Mouse (Mus musculus): ENCODE data around the gene Spata21. TPM values are rescaled to one million over a fixed set of nuclear protein-coding genes. Genes with fewer than 3 reads are reported as not detected.
A peak's percentile ranks its signal among the peaks of the same experiment; 100 is the strongest.
"Not testable (repeated sequence)": the region's sequence is repeated elsewhere in the genome, so short reads cannot be mapped to it uniquely, and the experiment has no call there.

The Spata21 gene
- polyA plus RNA-seq, 1 experiment from 2014 or later = 0.12 TPM

DNA sequence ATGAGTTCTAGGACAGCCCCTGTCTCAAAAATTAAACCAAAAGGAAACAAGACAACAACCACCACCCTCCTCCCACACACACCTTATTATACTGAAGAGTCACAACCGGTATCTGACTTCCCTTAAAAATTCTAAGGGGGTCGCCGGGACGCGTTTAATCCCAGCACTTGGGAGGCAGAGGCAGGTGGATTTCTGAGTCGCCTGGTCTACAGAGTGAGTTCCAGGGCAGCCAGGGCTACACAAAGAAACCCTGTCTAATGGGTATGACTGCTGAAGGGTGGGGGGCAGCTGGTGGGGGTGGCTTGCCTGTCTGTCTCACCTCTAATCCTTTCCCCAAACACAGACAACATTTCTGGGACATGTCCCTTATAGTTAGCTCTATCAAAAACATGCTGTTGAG lies 52.8 kb downstream of the Spata21 start:
- H3K4me3 ChIP-seq (ENCODE audit: low read depth, low read length) = no peak overlapping the region
- no peak for ATAC-seq
- H3K4me1 ChIP-seq (replicated peaks; ENCODE audit: control insufficient read depth, insufficient read depth, low read length) = peaks cover 8% of the 10 kb centered on the region; the same call in 1 of the 2 replicates
- H3K4me2 ChIP-seq (replicated peaks; ENCODE audit: low read depth) = no peak overlapping the region
- TF ChIP-seq CTCF (IDR thresholded peaks at IDR 0.05; ENCODE audit: low read depth) = no peak
- H3K9me3 ChIP-seq (ENCODE audit: control insufficient read depth) = no peaks in the 10 kb centered on the region
- no peak overlapping the region for H3K9ac ChIP-seq (ENCODE audit: low read depth, low read length)
- WGBS = 95% methylated on average over 6 of the region's 6 CpGs
- H3K36me3 ChIP-seq (ENCODE audit: control insufficient read depth, insufficient read depth) = no peaks in the 10 kb centered on the region
- H3K27me3 ChIP-seq (replicated peaks; ENCODE audit: control insufficient read depth, insufficient read depth, low read length) = no peaks in the 10 kb centered on the region
- H3K27ac ChIP-seq (ENCODE audit: low read depth, low read length) = no peak overlapping the region

DNA sequence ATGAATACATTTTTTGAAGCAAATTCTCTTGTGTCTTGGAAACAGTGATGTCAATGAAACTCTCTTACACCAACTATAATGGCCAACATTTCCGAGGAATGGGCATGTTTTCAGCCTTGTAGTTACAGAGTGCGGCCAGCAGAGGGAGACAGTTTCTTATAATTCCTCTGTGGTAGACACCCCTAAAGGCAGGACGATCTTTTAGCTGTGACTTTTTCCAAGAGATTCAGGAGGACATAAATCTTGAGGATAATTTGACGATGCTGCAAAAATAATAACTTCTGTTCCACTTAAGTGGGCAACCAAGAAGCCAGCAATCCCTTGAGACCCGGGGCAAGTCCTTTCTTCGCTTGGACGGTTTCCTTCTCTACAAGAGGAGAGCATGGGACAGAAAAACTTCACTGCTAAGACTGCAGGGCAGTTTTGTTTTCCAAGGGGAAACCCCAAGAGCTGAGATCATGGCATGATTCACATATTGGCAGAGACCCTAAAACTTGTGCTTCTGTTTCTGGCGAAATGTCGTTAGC lies 54.2 kb downstream of the Spata21 start:
- no peak overlapping the region for H3K27ac ChIP-seq (ENCODE audit: low read depth, low read length)
- peak; percentile 94 for TF ChIP-seq CTCF (IDR thresholded peaks at IDR 0.05; ENCODE audit: low read depth)
- 0 out of 2 replicates have a peak, but pooled peaks cover 3% of the 10 kb centered on the region for H3K4me1 ChIP-seq (replicated peaks; ENCODE audit: control insufficient read depth, insufficient read depth, low read length)
- peak overlapping the region; percentile 42 for H3K4me2 ChIP-seq (replicated peaks; ENCODE audit: low read depth)
- H3K27me3 ChIP-seq (replicated peaks; ENCODE audit: control insufficient read depth, insufficient read depth, low read length) = no peaks in the 10 kb centered on the region
- no peaks in the 10 kb centered on the region for H3K9me3 ChIP-seq (ENCODE audit: control insufficient read depth)
- H3K9ac ChIP-seq (ENCODE audit: low read depth, low read length) = no peak overlapping the region
- 0 out of 2 replicates have a peak overlapping the region, but pooled peaks have one; percentile 8 for H3K4me3 ChIP-seq (ENCODE audit: low read depth, low read length)
- no peak for ATAC-seq
- no peaks in the 10 kb centered on the region for H3K36me3 ChIP-seq (ENCODE audit: control insufficient read depth, insufficient read depth)
- WGBS = 21% methylated on average over 9 of the region's 9 CpGs

DNA sequence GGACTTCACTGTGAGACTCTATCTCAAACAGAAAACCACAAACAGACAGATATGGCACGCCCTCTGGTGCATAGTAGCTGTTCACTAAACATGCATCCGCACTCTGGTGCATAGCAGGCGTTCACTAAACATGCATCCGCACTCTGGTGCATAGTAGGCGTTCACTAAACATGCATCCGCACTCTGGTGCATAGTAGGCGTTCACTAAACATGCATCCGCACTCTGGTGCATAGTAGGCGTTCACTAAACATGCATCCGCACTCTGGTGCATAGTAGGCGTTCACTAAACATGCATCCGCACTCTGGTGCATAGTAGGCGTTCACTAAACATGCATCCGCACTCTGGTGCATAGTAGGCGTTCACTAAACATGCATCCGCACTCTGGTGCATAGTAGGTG lies 57.0 kb downstream of the Spata21 start:
- not testable (repeated sequence) for H3K27me3 ChIP-seq (replicated peaks; ENCODE audit: control insufficient read depth, insufficient read depth, low read length); H3K4me2 ChIP-seq (replicated peaks; ENCODE audit: low read depth); H3K4me1 ChIP-seq (replicated peaks; ENCODE audit: control insufficient read depth, insufficient read depth, low read length); H3K4me3 ChIP-seq (ENCODE audit: low read depth, low read length); H3K9me3 ChIP-seq (ENCODE audit: control insufficient read depth); H3K27ac ChIP-seq (ENCODE audit: low read depth, low read length); ATAC-seq; H3K9ac ChIP-seq (ENCODE audit: low read depth, low read length); H3K36me3 ChIP-seq (ENCODE audit: control insufficient read depth, insufficient read depth)
- WGBS = 92% methylated on average over 8 of the region's 16 CpGs

DNA sequence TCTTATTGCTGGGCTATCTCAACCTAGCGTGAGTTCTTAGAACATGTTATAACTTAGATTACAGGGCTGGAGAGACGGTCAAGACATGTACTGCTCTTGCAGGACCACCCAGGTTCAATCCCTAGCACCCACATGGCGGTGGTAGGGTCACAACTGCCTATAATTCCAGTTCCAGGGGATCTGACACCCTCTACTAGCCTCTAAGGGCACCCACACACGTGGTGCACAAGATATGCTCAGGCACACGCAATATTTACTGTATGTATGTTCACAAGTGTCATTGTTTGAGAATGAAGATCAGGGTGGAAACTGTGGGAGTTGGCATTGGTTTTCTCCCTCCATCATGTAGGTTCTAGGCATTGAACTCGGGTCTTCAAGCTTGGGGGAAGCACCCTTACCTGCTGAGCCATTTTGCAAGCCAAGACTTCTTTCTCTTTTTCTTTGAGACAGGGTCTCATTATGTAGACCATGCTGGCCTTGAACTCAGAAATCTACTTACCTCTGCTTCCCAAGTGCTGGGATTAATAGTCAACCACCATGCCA lies 58.4 kb downstream of the Spata21 start:
- Histone ChIP-seq H3K4me1 (replicated peaks; ENCODE audit: control insufficient read depth, insufficient read depth, low read length) (0 out of 2 replicates have a peak, but pooled peaks cover 8% of the 10 kb centered on the region), H3K9ac (ENCODE audit: low read depth, low read length) (0 out of 2 replicates have a peak overlapping the region, but pooled peaks have one; percentile 92), H3K36me3 (ENCODE audit: control insufficient read depth, insufficient read depth) (no peaks in the 10 kb centered on the region), H3K4me2 (replicated peaks; ENCODE audit: low read depth) (no peak overlapping the region), H3K9me3 (ENCODE audit: control insufficient read depth) (no peaks in the 10 kb centered on the region), H3K4me3 (ENCODE audit: low read depth, low read length) (no peak overlapping the region), H3K27ac (ENCODE audit: low read depth, low read length) (peak overlapping the region; percentile 97; the same call in 1 of the 2 replicates), H3K27me3 (replicated peaks; ENCODE audit: control insufficient read depth, insufficient read depth, low read length) (no peaks in the 10 kb centered on the region)
- no peak for ATAC-seq
- TF ChIP-seq CTCF (IDR thresholded peaks at IDR 0.05; ENCODE audit: low read depth) = no peak
- WGBS = 86% methylated on average over 6 of the region's 6 CpGs

DNA sequence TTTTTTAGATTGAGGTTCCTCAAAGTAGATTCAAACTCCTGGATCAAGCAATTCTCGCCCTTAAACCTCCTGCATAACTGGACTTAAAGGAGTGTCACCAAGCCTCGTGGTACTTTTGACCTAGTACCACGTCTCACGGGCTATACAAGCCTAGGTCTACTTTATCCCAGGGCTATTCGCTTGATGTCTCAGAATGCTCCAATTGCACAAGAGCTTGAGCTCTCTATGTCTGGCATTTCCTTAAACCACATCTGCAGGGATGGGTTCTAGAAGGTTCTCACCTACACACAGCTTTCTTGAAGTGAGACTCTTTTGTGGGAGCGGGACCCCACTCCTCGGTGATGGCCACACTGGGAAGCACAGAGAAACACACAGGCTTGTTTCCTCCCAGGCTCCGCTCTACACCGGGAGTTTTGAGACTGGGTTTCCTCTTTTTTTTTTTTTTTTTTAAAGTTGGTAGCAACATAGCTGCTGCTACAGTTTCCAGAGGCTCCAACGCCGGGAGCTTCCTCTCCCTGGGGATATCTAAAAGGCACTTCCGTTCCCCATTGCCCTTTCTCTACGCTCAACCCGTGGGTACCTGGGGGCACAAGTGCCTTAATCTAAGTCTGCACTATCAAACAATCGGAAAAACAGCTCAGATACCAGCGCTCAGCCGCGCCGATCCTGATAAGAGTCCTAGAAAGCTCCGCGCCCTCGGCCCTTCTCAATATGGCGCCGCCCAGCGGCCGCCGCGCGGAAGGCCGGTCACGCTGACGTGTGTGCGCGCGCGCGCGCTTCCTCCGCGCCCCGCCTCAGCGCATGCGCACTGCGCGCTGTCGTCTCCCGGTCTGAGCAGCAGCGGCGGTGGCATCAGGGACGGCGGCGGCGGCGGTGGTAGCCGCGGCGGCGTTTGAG lies 59.2 kb downstream of the Spata21 start, which contains the start of gene Fbxo42:
Gene Fbxo42, plus strand, starts transcription at position 802 of the 897 bp plus-strand sequence.
- no peaks in the 10 kb centered on the region for H3K9me3 ChIP-seq (ENCODE audit: control insufficient read depth)
- peak within 1 kb of the TSS; percentile 92 for H3K9ac ChIP-seq (ENCODE audit: low read depth, low read length)
- peak within 1 kb of the TSS; percentile 97 for H3K27ac ChIP-seq (ENCODE audit: low read depth, low read length)
- peak within 1 kb of the TSS; percentile 98 for H3K4me3 ChIP-seq (ENCODE audit: low read depth, low read length)
- peak within 1 kb of the TSS; percentile 83 for H3K4me2 ChIP-seq (replicated peaks; ENCODE audit: low read depth)
- H3K4me1 ChIP-seq (replicated peaks; ENCODE audit: control insufficient read depth, insufficient read depth, low read length) = 0 out of 2 replicates have a peak, but pooled peaks cover 8% of the 10 kb centered on the region
- no peaks in the 10 kb centered on the region for H3K36me3 ChIP-seq (ENCODE audit: control insufficient read depth, insufficient read depth)
- peak; percentile 86 for ATAC-seq
- TF ChIP-seq CTCF (IDR thresholded peaks at IDR 0.05; ENCODE audit: low read depth) = peak; percentile 85
- 3% methylated on average over 58 of the region's 58 CpGs for WGBS
- no peaks in the 10 kb centered on the region for H3K27me3 ChIP-seq (replicated peaks; ENCODE audit: control insufficient read depth, insufficient read depth, low read length)
